Mouse (Mus musculus): ENCODE results near the gene Fam129b.
A peak's percentile ranks its signal among the peaks of the same experiment; 100 is the strongest.

Gene Fam129b

DNA sequence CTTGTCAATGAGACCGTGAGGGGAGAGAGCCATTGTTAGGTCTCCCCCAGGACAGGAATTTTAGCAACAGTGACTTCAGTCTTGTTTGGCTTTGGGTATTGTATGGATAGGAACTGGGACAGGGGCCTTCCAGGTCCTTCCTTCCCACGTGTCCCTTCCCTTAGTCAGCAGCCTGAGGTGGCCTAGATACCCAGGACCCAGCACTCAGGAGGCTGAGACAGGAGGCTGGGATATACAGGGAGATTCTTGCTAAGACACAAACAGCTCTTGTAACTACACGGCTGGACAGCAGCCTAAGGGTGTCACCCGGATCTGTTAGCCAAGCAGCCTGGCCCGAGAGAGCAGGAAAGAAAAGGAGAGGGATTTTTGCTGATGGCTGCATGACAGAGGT is 16.3 kb upstream of the Fam129b start:
- no peak for DNase-seq (ENCODE audit: extremely low spot score, low spot score)

DNA sequence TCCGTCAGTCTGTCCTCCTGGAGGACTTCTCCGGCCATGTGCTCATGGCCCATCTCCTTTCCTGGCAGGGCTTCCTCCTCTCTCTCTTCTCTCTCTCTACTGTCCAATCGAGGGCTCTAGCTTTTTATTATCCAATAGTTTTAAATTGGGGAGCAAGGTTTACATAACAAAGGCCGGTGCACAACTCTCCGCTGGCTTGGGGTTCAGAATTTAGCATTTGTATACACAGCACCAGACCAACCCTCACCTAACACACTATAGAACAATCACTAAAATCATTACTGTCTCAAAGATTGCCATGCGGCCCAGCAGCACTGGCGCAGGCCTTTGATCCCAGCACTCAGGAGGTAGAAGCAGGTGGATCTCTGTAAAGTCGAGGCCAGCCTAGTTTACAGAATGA is 15.1 kb upstream of the Fam129b start:
- no peak for DNase-seq (ENCODE audit: extremely low spot score, low spot score)

DNA sequence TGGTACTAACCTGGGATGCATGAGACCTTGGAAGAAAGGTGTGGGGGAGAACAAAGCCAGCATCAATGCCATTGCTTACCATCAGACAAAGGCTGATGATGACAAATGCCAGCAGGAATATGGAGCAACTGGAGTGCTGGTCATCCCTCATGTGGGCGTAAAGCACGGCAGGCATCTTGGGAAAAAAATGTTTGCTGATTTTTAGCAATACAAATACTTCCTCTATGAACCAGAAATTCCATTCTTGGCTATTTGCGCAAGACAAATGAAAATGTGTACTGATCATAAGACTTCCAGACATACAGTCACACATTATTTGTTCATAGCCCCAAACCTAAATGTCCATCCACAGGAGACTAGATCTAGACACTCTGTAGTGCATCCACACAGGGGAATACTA is 12.6 kb upstream of the Fam129b start:
- DNase-seq (ENCODE audit: extremely low spot score, low spot score), result no peak

DNA sequence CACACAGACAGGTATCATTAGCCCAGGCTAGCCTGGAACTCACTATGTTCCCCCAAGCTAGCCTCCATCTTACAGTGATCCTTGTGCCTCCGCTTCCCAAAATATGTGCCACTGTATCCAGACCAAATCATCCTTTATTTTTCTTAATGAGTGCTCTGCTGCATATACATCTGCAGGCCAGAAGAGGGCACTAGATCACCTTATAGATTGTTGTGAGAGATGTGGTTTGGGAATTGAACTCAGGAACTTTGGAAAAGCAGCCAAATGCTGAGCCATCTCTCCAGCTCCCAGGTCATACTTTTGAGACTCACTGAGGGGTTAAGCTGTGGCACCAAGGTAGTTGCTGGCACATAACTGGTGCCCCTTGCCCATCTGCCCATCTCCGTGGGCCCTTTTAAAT is 11.2 kb upstream of the Fam129b start:
- no peak for DNase-seq (ENCODE audit: extremely low spot score, low spot score)

DNA sequence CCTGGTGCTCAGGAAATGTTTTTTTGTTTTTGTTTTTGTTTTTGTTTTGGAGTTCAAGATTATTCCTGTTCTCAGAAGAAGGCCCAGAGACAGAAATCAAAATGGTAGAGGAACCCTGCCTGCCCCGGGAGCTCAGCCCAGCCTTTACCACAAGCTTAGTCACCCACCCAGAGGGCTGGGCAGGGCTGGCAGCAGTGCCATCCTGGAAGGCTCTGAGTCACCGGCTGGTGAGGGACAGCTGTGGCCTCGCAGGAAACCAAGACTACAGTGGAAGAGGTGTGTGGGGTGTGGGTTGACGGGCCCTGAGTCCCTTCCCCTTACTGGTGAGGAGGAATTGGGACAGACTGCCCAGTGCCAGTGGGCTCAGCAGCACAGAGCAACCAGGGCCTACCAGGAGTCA is 8.6 kb upstream of the Fam129b start:
- no peak for DNase-seq (ENCODE audit: extremely low spot score, low spot score)

DNA sequence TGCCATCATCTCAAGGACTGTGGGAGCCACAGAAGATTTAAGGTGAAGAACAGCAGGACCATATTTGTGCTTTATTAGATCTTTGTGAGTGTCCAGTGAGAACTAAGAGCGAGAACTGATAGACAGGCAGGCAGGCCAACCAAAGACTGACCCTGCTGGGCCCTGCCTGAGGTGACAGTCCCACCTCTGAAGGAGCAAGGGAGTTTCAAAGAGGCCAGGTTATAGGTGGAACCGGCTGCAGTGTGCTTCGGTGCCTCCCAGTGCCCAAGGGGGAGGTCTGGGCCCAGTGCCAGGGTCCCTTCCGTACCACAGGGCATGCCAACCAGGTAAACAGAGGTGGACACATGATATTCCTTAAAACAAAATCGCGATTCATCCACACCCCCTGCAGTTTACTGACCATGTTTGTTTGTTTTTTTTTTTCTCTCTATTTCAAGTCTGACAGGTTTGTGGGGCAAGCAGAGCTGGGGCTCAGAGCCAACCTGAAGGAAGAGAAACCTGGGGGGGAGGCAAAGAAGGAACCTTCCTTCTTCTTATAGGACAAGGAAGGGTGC is 6.1 kb upstream of the Fam129b start:
- no peak for DNase-seq (ENCODE audit: extremely low spot score, low spot score)

DNA sequence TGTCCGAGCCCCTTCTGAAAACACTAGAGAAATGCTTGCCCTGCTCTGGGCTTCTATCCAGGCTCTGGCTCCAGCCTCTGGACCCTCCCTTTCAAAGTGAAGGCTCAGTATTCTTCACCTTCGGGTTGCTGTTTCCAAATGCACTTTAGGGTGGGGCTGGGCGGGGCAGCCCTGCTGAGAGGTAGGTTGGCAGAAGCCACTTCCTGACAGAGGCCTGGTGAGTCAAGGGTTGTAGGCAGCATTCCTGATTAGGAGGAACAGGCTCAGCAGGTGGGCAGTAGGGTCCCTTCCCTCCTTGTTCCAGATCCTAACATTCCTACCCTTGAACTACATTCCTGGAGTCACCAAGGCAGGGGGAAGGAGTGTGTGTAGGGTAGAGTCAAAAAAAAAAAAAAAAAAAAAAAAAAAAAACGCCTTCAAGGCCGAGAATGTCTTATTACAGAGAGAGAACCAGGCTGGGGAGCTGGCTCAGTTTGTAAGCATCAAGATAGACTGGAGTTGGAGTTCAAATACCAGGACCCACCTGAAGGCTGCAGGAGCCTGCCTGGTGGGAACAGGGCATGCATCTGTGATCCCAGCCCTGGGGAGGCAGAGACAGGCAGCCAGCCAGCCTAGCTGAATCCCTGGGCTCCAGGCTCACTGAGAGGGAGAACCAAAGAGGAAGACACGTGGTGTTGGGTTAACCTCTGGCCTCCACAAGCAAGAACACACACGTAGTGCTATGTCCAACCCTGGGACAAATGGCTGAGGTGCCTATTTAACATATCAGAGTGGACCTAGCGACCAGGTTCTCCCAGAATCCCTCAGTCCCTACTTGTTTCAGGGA is 5.4 kb upstream of the Fam129b start:
- no peak for DNase-seq (ENCODE audit: extremely low spot score, low spot score)

DNA sequence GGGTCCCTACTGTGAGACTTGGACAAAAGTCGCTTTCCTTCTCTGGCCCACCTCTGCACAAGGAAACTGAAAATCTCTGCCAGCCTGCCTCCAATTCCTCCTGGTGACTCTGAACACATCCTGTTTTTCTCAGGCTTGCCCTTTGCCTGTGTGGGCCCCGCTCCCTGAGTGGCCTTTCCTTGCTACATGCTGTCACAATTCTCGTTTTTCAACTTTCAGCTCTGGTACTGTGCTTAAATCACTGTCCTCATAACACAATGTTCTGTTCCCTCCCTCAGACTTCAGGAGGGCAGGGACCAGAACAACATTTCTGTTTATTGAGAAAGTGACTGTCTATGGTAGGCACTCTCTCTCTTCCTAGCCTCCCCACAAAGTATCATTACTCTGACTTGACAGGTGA is 1.8 kb upstream of the Fam129b start:
- no peak for DNase-seq (ENCODE audit: extremely low spot score, low spot score)

DNA sequence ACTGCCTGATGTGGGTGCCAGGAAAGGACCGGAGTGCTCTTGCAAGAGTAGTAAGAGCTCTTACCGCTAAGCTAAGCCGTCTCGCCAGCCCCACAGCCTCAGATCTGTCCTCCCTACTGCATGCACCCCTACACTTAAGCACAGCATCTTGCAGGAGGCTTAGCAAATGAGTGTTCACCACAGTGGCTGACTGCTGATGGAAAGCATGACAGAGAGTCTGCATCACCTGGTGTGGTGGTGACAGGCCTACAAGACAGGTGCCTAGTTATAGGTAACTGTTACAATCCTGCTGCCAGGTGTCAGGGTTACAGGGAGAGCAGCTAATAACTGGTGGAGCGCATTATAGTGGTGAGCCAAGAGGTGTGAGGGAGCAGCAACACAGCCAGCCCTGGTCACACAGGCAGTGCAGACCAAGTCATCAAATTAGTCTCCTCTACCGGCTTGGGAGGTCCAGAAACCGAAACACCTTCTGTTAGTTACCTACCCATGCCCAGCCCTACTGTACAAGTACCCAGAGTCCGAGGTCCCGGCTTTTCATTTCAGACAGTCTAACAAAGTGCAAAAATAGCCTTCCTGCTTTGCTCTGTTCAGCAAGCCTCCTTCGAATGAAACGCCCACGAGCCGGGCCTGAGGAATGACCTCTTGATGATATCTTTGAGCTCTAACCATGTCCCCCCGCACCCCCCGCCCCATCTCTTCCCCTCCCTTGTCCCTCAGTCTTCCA is 801 bp upstream of the Fam129b start:
- no peak for DNase-seq (ENCODE audit: extremely low spot score, low spot score)

DNA sequence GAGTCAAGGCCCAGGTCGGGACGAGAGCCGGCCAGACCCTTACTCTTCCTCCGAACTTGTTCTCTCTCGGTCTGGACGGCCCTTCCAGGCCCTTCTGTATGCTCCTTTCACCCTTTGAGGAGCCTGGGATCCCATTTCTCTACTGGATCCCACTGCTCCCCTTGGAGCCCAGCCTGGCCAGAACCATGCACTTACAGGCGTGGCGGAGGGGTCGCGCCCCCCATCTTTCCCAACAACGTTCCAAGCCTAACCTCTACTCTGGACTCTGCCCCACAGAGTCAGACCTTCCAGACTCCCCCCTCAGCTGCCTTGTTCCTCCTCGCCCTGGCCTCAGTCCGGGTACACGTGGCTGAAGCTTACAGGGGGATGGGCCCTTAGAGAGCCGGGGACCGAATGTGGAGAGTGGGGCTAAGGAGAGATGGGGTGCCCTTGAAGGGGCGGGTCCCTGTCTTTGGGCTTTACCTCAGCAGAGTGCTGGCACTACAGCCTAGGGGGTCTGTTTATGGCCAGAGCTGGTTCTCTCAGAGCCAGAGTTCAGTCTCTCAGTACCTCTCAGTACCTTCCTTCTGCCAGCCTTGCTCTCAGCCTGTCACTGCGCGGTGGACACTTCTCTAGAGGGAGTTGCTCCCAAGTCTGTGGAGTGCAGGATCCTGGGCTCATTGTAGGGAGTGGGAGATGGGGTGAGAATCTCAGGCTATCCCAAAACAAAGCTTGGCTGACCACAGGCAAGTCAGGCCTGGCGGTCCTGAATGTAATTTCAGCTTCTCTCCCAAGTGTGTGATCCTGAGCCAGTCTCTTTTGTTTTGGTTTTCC is 782 bp downstream of the Fam129b start:
- DNase-seq (ENCODE audit: extremely low spot score, low spot score), result peak; percentile 64

DNA sequence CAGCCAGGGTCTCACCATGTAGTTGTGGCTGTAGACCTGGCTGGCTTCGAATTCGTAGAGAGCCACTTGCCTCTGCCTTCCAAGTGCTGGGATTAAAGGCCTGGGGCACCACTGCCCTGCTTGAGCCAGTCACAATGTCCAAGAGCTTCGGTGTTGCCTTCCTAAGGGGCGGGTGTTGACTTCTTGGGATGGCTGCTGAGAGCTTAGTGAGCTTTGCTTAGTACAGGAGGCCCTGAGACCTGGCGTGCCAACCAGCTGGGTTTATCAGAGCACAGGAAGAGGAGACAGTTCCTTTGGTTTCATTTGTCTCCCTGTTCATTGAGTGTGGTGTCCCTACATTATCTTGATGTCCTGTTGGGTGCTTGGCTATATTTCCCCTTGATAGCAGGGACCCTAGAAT is 1.4 kb downstream of the Fam129b start:
- no peak for DNase-seq (ENCODE audit: extremely low spot score, low spot score)

DNA sequence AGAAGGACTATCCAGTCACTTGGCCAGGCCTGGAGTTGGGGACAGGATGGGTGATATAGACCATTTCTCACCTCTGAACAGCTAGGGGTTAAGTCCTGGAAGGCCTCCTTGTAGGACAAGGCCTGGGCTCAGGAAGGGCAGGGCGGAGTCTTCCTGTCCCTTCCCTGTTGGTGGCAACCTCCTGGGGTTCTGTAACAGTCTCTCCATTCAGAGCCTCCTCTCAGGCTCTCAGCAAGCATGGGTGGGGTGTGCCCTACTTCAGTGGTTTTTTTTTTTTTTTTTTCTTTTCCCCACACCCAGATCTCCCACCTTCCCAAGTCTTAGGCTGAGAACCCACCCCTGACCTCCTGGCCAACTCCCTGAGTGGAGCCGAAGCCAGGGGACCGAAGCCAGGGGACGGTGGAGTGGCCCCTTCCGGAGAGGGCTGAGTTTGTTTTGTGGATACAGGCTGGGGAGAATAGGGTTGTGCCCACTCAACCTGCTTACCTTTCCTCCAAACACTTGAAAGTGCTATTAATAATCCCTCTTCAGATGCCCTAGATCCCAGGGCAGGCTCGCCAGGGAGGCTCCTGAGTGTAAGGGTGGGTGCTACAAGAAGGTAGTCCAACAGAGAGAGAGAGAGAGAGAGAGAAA is 2.0 kb downstream of the Fam129b start:
- no peak for DNase-seq (ENCODE audit: extremely low spot score, low spot score)

DNA sequence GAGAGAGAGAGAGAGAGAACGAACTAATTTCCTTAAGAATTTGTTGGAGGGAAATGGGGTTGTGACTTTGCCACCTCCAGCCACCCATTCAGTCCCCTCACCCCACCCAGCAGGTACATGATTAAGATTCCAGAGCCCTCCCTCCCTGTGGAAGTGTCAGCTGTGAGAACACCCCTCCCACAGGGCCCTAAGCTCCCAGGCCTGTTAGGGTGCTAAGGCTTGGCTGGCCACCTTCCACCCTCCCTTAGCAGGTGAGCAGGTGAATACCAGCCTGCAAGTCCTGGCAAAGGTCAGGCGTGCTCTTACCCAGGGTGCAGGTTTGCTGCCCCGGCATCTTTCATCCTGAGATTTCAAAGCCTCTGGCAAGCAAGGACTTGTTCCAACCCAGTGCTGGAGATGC is 2.5 kb downstream of the Fam129b start:
- DNase-seq (ENCODE audit: extremely low spot score, low spot score), result no peak

DNA sequence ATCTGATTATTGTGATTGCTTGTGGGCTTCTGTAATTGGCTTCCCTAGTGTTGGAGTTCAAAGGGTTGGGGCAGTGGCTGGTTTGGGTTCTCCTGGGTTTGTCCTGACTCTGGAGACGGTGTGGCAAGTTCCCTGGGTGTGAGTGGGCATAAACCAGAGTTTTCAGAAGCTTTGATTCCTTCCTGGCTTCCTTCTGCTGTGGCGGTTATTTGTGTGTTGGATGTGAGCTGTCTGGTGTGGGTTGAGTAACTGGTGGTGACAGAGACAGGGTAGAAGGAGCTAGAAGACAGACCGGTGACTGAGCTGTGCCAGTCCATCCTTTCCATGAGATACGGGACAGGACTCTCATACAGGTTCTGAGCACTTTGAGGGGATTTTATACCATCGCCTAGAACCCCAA is 3.7 kb downstream of the Fam129b start:
- DNase-seq (ENCODE audit: extremely low spot score, low spot score), result no peak

DNA sequence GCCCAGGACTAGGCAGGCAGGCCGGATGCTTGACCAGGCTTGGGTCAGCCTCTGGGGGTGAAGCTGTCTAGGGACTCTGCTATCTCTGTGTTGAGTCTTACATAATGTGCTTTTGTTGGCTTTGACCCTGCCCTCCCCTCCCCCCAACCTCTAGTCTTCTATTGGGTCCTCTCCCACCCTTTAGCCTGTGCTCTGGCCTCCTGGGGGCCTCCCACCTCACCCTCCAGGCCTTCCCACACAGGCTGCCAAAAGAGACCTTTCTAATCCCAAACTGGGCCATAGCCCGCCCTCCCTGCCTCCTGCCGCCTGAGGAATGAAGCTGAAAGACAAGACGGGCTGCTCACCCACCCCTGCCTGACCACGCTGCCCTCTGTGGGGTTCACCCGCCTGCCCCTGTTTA is 5.1 kb downstream of the Fam129b start:
- no peak for DNase-seq (ENCODE audit: extremely low spot score, low spot score)

DNA sequence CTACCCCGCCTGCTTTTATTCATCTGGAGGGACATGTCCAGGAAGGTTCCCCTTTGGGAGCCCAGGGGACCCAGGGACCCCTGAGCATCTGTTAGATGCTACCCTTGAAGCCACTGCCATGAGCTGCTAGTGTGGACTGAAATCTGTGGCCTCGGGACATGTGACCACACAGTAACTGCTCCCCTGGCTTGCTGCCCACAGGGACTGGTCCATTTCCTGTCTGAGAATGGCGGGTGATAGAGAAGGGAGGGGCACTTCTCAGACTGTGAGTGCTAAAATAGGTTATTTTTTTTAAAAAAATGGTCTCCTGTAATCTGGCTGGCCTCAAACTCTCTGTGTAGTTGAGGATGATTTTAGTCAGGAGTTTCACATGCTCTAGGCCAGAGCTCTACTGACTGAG is 5.8 kb downstream of the Fam129b start:
- DNase-seq (ENCODE audit: extremely low spot score, low spot score), result no peak

DNA sequence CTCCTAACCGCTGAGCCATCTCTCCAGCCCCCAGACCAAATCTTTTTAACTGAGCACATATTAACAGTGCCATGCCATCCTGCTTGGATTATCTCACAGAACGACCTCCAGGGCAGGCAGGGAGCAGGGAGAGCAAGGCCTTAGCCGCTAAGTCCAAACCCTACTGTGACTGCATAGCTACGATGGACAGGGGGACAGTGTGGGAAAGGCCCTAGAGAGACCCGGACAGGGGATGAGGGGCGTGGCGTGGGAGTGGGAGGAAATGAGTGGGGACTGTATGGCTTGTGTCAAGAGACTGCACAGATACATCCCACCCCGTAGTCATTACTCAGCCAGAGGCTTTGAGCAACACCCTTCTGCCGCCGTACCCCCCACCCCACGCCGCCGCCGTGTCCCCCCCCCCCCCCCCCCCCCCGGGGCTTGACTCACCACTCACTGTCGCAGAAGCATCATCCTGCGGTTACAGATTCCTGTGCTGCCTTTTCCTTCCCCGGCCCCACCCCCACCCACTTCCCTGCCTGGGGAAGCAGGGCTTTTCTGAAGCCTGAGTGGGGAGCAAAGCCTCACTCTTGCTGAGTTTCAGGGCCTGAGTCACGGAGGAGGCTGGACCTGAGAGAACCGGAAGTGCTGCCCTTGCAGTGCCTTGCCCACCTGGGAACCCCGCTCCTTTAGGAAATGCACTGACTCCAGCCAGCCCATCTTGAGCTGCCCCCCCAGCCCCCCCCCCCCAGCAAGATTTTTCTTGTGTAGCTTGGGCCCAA is 6.5 kb downstream of the Fam129b start:
- no peak for DNase-seq (ENCODE audit: extremely low spot score, low spot score)

DNA sequence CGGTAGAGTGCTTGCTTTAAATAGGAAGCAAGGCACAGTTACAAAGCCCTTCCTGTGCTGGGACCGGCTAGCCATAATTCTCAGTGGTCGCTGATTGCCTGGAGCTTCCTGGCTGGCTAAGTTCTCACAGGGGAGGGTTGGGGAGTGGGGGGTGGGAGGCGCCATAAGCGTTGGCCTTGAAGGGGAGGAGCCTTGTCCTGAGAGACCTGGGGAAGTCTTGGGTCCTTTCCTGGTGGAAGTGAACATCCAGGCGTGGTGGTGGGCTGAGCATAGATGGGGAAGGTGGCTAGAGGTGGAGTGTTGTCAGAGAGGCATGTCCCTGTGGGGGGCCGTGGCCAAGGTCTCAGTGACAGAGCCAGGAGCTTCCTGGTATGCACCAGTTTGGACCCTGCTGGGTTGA is 8.8 kb downstream of the Fam129b start:
- DNase-seq (ENCODE audit: extremely low spot score, low spot score), result no peak

DNA sequence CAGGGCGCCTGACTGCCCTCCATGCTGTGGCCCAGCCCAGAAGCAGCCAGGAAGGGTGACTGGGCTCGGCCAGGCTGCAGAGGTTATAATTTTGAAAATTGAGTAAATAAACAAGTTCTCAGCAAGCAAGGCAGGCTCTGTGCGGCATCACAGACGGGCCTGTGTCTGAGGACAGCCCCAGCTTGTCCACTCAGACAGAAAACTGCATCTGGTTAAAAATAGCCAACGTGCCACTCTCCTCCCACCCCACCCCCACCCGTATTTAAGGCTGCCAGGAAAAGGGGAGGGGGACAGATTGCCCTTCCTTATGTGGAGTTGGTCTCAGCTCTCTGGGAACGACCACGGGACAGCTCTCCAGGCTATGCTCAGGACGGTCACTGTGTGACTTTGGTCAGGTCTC is 12.1 kb downstream of the Fam129b start:
- DNase-seq (ENCODE audit: extremely low spot score, low spot score), result no peak

DNA sequence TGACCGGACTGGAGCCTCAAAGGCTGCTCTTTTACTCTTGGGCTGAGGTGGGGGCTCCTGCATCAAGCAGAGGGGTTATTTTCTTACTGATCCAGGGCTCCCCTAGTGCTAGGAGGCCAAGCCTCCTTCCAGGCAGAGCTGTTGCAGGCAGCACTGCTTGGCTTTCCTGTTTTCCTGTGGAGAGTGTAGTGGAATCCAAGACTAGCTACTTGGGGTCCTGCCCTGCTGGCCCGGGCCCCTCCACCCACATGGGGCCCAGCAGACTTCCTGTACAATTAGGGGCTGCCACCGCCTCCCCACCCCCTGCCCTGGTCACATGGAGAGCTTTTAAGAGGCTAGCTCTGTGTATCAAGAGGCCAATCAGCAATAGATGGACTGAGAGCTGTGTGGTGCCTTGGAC is 12.6 kb downstream of the Fam129b start:
- DNase-seq (ENCODE audit: extremely low spot score, low spot score), result no peak

DNA sequence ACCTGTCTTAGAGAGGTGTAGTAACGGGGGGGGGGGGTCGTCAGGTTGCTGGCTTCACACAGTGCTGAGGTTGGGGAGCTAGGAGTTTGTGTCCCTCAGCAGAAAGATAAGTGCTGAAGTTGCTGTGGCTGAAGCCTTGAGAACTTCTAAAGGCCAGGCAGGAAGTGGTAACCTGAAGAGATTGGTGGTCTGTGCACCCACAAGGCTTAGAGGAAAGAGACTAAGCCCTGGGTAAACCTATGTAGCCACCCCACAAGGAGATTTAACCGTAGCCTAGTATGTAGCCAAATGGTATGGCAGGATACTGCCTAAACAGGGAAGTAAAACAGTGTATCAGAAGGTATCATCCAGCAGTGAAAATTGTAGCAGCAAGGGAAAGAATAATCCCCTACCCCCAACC is 14.4 kb downstream of the Fam129b start:
- DNase-seq (ENCODE audit: extremely low spot score, low spot score), result no peak

Data from neural tube, embryonic 10.5 days (tissue).